Mouse (Mus musculus) yolk sac, embryonic 10.5 days (tissue): ENCODE results near the gene Nccrp1.
"Not testable (repeated sequence)": the region's sequence is repeated elsewhere in the genome, so short reads cannot be mapped to it uniquely, and the experiment has no call there.

Source experiments
- DNase-seq: peaks from one replicate; pipeline ENCODE4 v3.0.0-alpha.2; 2017; ENCODE audit warnings: low spot score

The Nccrp1 gene

GRCm38 (mm10) chr7:28522536-28522935 is 24.5 kb downstream of the Nccrp1 start, which contains the start of gene Ifnl3:
Gene Ifnl3, plus strand, starts transcription at chr7:28522836.
- not testable (repeated sequence) for DNase-seq

GRCm38 (mm10) chr7:28511441-28511840 is 35.6 kb downstream of the Nccrp1 start:
- no peak for DNase-seq

- not testable (repeated sequence) for DNase-seq
Measured at GRCm38 (mm10) chr7:28510405-28510974, 36.6 kb downstream of the Nccrp1 start, which contains the start of gene Ifnl2. Gene Ifnl2, minus strand, starts transcription at chr7:28510455.

GRCm38 (mm10) chr7:28509121-28509520 is 37.9 kb downstream of the Nccrp1 start:
- not testable (repeated sequence) for DNase-seq

GRCm38 (mm10) chr7:28505585-28505984 is 41.5 kb downstream of the Nccrp1 start:
- DNase-seq, result peak; percentile 36

- DNase-seq, result no peak
Measured at GRCm38 (mm10) chr7:28495426-28495825, 51.6 kb downstream of the Nccrp1 start.
